ENCODE assay signal across 8 mouse cellular contexts in the genomic region with DNA sequence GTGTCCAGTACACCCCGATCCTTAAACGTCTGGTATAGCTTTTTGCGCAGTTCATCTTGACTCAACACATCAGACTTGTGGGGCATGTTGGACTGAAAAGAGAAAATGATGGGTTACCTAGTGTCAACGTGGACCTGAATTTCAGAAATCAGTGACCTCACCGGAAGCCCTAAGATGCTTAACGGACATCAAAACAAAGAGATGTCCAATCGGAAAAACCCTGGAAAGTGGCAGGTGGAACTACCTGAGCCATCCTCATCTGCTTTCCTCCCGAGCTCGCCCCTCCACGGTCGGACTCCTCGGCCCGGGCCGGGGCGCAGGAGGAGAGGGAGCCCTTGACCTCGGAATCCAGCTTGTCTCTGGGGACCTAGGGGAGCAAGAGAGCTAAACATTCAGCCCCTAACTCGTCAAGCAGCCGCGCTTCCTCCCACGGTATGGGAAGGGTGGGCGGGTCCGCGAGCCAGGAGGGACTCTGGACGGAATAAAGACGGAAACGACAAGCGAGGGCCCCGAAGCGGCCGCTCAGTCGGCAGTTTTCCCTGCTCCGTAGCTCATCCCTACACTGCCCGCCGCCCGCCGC. TPM values are rescaled to one million over a fixed set of nuclear protein-coding genes. Genes with fewer than 3 reads are reported as not detected.
DNase-seq lines count a peak whose midpoint lies in the region; ATAC-seq and TF ChIP-seq lines count a peak whose summit lies in the region.

A gene (plus strand): TSS at position 539 of the 580 bp plus-strand sequence.

- H3K36me3 ChIP-seq in liver, adult 2 months (ENCODE audit: control insufficient read depth, insufficient read depth, low read length) = peaks cover 2% of the 10 kb centered on the region; the same call in 1 of the 2 replicates
- peaks cover 2% of the 10 kb centered on the region; the same call in 1 of the 2 replicates for H3K36me3 ChIP-seq in erythroblast, embryonic 14.5 days (ENCODE audit: control insufficient read depth)
- no peaks in the 10 kb centered on the region for H3K36me3 ChIP-seq in heart, postnatal 0 days (replicated peaks; ENCODE audit: control insufficient read depth, insufficient read depth, low read length)
- no peaks in the 10 kb centered on the region for H3K36me3 ChIP-seq in neural tube, embryonic 12.5 days

- H3K9ac ChIP-seq in liver, adult 2 months (ENCODE audit: low read depth, low read length) = peak within 1 kb of the TSS; percentile 98
- peak within 1 kb of the TSS; percentile 71 for H3K9ac ChIP-seq in heart, postnatal 0 days (replicated peaks; ENCODE audit: low read depth, low read length)
- H3K9ac ChIP-seq in neural tube, embryonic 12.5 days = peak within 1 kb of the TSS; percentile 73

- TF ChIP-seq POLR2A in liver, adult 2 months (IDR thresholded peaks at IDR 0.05; ENCODE audit: extremely low read depth, insufficient read depth, low read length) = no peak

- no peak for TF ChIP-seq CTCF in liver, adult 2 months (IDR thresholded peaks at IDR 0.05; ENCODE audit: low read depth, low read length)
- no peak for TF ChIP-seq CTCF in heart, postnatal 0 days (IDR thresholded peaks at IDR 0.05; ENCODE audit: low read depth)

- no peaks in the 10 kb centered on the region for H3K4me1 ChIP-seq in liver, adult 2 months (ENCODE audit: control insufficient read depth, insufficient read depth, low read length)
- peaks cover 27% of the 10 kb centered on the region for H3K4me1 ChIP-seq in erythroblast, embryonic 14.5 days (ENCODE audit: control insufficient read depth)
- H3K4me1 ChIP-seq in heart, postnatal 0 days (ENCODE audit: control insufficient read depth, insufficient read depth) = no peaks in the 10 kb centered on the region
- no peaks in the 10 kb centered on the region for H3K4me1 ChIP-seq in neural tube, embryonic 12.5 days

- H3K79me2 ChIP-seq in liver, adult 2 months (ENCODE audit: control insufficient read depth, insufficient read depth, low read length) = peaks cover 2% of the 10 kb centered on the region; the same call in 1 of the 2 replicates

- DNase-seq in liver, adult 2 months (ENCODE audit: extremely low read depth, low read depth, low spot score) = peak; percentile 22
- no peak for DNase-seq in liver
- no peak for DNase-seq in adrenal gland, adult 2 months
- peak; percentile 6 for DNase-seq in heart, postnatal 0 days (ENCODE audit: low spot score)
- no peak for DNase-seq in left cerebral cortex, postnatal 36 days (ENCODE audit: low spot score in 2 of 2)
- DNase-seq in lung, postnatal 4 days = no peak

- no peaks in the 10 kb centered on the region for H3K27me3 ChIP-seq in liver, adult 2 months (ENCODE audit: control insufficient read depth, insufficient read depth, low read length)
- H3K27me3 ChIP-seq in erythroblast, embryonic 14.5 days (ENCODE audit: control insufficient read depth) = peaks cover 7% of the 10 kb centered on the region
- H3K27me3 ChIP-seq in heart, postnatal 0 days (ENCODE audit: control insufficient read depth, insufficient read depth, low read length) = no peaks in the 10 kb centered on the region
- H3K27me3 ChIP-seq in neural tube, embryonic 12.5 days (replicated peaks) = peaks cover 9% of the 10 kb centered on the region; the same call in 1 of the 2 replicates

- peak; percentile 72 for ATAC-seq in heart, postnatal 0 days (ENCODE audit: insufficient read depth, low read depth)
- peak; percentile 80 for ATAC-seq in neural tube, embryonic 12.5 days (ENCODE audit: low FRiP score, low read depth)

- no peak for TF ChIP-seq EP300 in heart, postnatal 0 days (IDR thresholded peaks at IDR 0.05; ENCODE audit: low read depth)

- 1% methylated on average over 30 of the region's 36 CpGs for WGBS in liver, adult 2 months
- 18% methylated on average over 32 of the region's 36 CpGs for WGBS in heart, postnatal 0 days
- WGBS in neural tube, embryonic 12.5 days = 18% methylated on average over 34 of the region's 36 CpGs

- H3K27ac ChIP-seq in liver, adult 2 months (replicated peaks; ENCODE audit: insufficient read depth, low read depth, low read length) = peak within 1 kb of the TSS; percentile 69
- H3K27ac ChIP-seq in heart, postnatal 0 days (ENCODE audit: low read depth) = peak within 1 kb of the TSS; percentile 75
- H3K27ac ChIP-seq in neural tube, embryonic 12.5 days = no peak within 1 kb of the TSS

- intact Hi-C loops in left cerebral cortex, postnatal 36 days (cut with DNase I) = loop anchor here (2.0 kb wide), 1 partner anchor 213 kb away; no protein-coding TSS in a partner anchor

- peak within 1 kb of the TSS; percentile 100 for H3K4me3 ChIP-seq in liver, adult 2 months (ENCODE audit: insufficient read depth, low read depth, low read length)
- H3K4me3 ChIP-seq in erythroblast, embryonic 14.5 days (replicated peaks) = peak within 1 kb of the TSS; percentile 87
- peak within 1 kb of the TSS; percentile 73 for H3K4me3 ChIP-seq in heart, postnatal 0 days (ENCODE audit: low read depth, low read length)
- H3K4me3 ChIP-seq in neural tube, embryonic 12.5 days = peak within 1 kb of the TSS; percentile 57

- H3K4me2 ChIP-seq in heart, postnatal 0 days (ENCODE audit: low read depth, low read length) = peak within 1 kb of the TSS; percentile 78
- peak within 1 kb of the TSS; percentile 59 for H3K4me2 ChIP-seq in neural tube, embryonic 12.5 days (replicated peaks)

- peaks cover 2% of the 10 kb centered on the region; the same call in 1 of the 2 replicates for H3K9me3 ChIP-seq in erythroblast, embryonic 14.5 days (ENCODE audit: control insufficient read depth, low read length)
- H3K9me3 ChIP-seq in heart, postnatal 0 days (replicated peaks; ENCODE audit: control insufficient read depth, low read length) = no peaks in the 10 kb centered on the region
- no peaks in the 10 kb centered on the region for H3K9me3 ChIP-seq in neural tube, embryonic 12.5 days

RNA-seq across cellular contexts. Expression of the gene that starts here (rescaled TPM):
- total RNA-seq in liver, adult 2 months (2014; rRNA removed) = 8.9 and 12.0 TPM in 2 replicates
- polyA plus RNA-seq in liver, adult 2 months (2012; rRNA removed) = 1.6 and 2.2 TPM in 2 replicates
- total RNA-seq in adrenal gland, adult 2 months (2021) = 10 to 100 TPM; 14.8 to 26.1 TPM
- 0.64 and 0.93 TPM in 2 replicates for polyA plus RNA-seq in adrenal gland, adult 2 months (2012; rRNA removed)
- polyA plus RNA-seq in erythroblast, embryonic 14.5 days (2012) = 0.11 TPM in 1 of 2 replicates, not detected in the other
- 13.5 and 14.6 TPM in 2 replicates for total RNA-seq in heart, postnatal 0 days (2014; rRNA removed; ENCODE audit: low replicate concordance)
- polyA plus RNA-seq in heart, postnatal 0 days (2015; fragmentation: Nextera tagmentation; extraction: Ambion mirVana) = 38.7 and 42.5 TPM in 2 replicates
- 10 to 100 TPM; 45.6 to 51.6 TPM for total RNA-seq in left cerebral cortex, postnatal 36 days (2021)
- polyA plus RNA-seq in neural tube, embryonic 12.5 days (2016; fragmentation: Nextera tagmentation; extraction: Ambion mirVana) = 55.8 and 62.9 TPM in 2 replicates

Comparison
In these comparisons a context has a peak if more than half of its experiments do, and no peak if none do; other contexts are left out.
1. RNA of the gene that starts here (polyA plus RNA-seq): 55.8 to 62.9 TPM in neural tube, embryonic 12.5 days and 38.7 to 42.5 TPM in heart, postnatal 0 days; 1.6 to 2.2 TPM in liver, adult 2 months, 0.64 to 0.93 TPM in adrenal gland, adult 2 months and 0.11 TPM in erythroblast, embryonic 14.5 days; every median in the first group is over 10 times any median in the second.
2. DNase-seq: peak in liver, adult 2 months (single experiment) and heart, postnatal 0 days (single experiment); none in liver (single experiment), adrenal gland, adult 2 months (single experiment), left cerebral cortex, postnatal 36 days (0 of 2) and lung, postnatal 4 days (0 of 2).
3. Peak in every context shown above with its lines, with median percentiles within 50 percentile points of each other: H3K4me3 ChIP-seq and H3K9ac ChIP-seq.